Mouse (Mus musculus) CD4-positive, CD25-positive, alpha-beta regulatory T cell, adult 2 months (primary cell): ENCODE data around the gene Itpripl1.
"Not testable (repeated sequence)": the region's sequence is repeated elsewhere in the genome, so short reads cannot be mapped to it uniquely, and the experiment has no call there.

ENCODE experiments used
- DNase-seq: peaks from one replicate; pipeline ENCODE4 v3.0.0-alpha.2; 2012; ENCODE audit warnings: low read depth, low spot score

The Itpripl1 gene

GRCm38 (mm10) chr2:127090151-127090550, 53.1 kb downstream of the Itpripl1 start:
- DNase-seq: not testable (repeated sequence)
